Mouse (Mus musculus) inflammation-experienced regulatory T-cells, adult 6 months (primary cell): ENCODE results near the gene Samd8. TPM values are rescaled to one million over a fixed set of nuclear protein-coding genes. Genes with fewer than 3 reads are reported as not detected.

Experiments used
- ATAC-seq: one replicate; pipeline ENCODE4 v1.8.0; 2017
- polyA plus RNA-seq, 3 experiments: library from polyadenylated mRNA; unstranded; fragments of 100-300 nt; shearing (Covaris generic); gene quantifications; one replicate each; pipeline ENCODE4 v1.2.1; 2017

Samd8 gene
- polyA plus RNA-seq, 3 experiments from 2014 or later = 2.6 to 4.4 (median 3.7) TPM

DNA sequence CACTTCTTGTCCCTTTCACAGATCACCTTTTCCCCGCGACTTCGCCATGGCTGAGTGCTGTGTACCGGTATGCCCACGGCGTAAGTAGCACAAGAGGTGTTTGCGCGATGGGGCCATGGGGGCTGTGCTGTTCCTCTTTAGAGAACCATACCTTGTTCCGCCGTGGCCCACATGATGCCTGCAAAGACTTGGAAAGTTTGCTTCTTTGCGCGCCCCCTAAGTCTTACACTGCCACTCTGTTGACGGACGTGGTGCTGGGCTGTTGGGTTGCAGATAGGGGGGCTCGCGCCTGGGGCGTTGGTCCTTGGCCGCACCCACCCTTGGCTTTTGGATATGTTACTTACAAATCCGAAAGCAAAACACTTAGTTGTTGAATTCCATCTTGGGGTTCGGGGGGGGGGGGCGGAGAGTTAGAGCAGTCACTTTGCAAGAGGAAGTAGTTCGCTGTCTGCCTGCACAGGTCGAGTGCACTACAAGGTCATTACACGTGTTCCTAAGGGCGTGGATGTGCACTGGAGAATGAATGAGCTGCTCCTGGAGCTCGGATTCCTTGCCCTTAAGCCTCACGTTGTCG, 81.6 kb downstream of the Samd8 start:
- ATAC-seq = no peak

DNA sequence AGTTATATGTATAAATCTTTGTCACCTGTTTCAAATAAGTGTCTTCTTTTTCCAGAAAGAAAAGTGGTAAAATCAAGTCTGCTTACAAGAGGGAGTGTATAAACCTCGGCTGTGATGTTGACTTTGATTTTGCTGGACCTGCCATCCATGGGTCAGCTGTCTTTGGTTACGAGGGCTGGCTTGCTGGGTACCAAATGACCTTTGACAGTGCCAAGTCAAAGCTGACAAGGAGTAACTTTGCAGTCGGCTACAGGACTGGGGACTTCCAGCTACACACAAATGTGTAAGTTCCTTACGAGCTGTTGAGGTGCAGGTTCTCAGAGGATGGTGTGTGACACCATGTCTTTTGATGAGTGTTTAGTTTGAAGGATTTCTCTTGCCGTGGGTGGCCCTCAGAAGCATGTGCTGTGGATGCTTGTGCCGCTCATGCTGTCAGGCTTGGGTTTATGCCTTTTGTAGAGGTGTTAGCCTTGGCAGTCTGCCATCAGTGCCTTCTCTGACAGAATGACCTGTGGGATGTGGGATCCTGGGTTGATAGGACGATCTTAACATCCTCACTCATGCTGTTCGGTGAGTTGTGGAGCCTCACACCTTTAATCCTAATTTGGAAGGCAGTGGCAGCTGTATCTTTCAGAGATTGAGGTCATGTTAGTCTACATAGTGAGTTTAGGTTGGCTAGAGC, 88.1 kb downstream of the Samd8 start:
- ATAC-seq = no peak

- no peak for ATAC-seq
These were observed 91.7 kb downstream of the Samd8 start for GRCm38 (mm10) chr14:21841819-21842592.

GRCm38 (mm10) chr14:21843263-21843662, 92.9 kb downstream of the Samd8 start:
- ATAC-seq = no peak

DNA sequence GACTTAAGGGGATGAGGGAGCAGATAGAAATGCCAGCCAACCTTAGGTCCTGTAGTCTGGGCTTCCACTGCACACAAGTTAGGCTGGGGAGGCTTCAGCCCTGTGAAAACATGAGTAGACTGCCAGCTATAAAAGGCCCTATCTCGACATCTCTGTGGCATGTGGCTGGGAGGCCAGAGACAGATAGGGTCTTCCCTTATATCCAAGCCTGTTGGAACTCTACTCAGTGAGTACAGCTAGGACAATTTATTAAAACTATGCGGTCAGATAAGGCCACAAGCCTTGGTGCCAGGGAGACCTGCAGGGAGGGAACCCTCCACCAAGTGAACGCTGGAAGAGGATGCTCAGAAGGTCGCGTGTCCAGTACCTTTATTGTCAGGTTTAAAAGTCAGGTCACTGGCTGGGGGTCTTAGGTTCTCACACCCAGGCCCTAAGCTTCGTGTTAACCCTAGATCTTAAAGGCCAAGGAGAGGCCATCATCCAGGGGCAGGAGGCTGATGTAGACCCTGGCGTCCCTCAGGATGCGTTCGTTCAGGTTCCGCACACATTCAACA, 96.6 kb downstream of the Samd8 start:
- no peak for ATAC-seq

DNA sequence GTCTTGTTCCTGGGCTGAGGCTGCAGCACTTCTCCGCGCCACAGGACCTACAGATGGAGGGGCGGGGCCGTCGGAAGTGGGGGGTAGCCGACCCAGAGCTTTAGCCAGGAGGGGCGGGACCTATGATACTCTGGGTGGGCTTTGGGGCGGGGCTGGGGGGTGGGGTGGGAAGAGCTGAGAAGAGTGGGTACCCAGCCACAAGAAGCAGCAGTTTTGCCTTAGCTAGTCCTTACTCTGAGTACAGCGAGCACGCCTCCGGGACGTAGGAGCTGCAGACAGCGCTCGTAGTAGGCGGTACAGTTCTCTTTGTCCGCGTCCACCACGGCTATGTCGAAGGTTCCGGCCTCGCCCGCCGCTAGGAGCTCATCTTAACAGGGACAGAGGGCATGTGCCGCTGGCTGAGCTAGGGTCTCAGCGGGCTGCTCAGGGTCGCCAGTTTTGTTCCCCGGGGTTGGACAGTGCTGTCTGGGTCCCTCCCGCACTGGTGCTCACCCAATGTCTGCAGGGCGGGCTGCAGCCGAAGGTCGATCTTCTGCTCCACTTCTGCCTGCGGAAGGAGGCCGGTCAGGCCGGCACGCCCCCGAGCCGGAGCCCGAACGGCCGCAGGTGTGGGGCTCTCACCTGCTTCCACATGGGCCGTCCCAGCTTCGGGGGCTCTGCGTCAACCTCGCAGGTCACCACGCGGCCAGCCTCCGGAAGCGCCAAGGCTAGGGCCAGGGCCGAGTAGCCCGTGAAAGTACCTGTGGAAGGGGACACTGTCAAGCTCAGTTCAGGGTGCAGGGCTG, 97.2 kb downstream of the Samd8 start:
- ATAC-seq = peak; percentile 17

Other genes with a start within 250 kb of the Samd8 start
- gene Dupd1, start 36.0 kb upstream of the Samd8 start, polyA plus RNA-seq = not detected
- not detected for gene Dusp13, start 650 bp downstream of the Samd8 start, polyA plus RNA-seq
- gene Vdac2, start 74.7 kb downstream of the Samd8 start, polyA plus RNA-seq = 100 to 1,000 TPM; 242 to 259 (median 244) TPM
- gene Comtd1, start 98.4 kb downstream of the Samd8 start, polyA plus RNA-seq = 10 to 100 TPM; 15.0 to 21.0 (median 18.2) TPM
- gene Zfp503, start 239.1 kb downstream of the Samd8 start, polyA plus RNA-seq = not detected